Mouse (Mus musculus) embryo, embryonic 10 days (tissue): Measurements from ENCODE around the gene Neurod1.

Experiments used
- DNase-seq: peaks from one replicate; pipeline ENCODE4 v3.0.0-alpha.2; 2015; ENCODE audit warnings: low spot score

Neurod1 gene

DNA sequence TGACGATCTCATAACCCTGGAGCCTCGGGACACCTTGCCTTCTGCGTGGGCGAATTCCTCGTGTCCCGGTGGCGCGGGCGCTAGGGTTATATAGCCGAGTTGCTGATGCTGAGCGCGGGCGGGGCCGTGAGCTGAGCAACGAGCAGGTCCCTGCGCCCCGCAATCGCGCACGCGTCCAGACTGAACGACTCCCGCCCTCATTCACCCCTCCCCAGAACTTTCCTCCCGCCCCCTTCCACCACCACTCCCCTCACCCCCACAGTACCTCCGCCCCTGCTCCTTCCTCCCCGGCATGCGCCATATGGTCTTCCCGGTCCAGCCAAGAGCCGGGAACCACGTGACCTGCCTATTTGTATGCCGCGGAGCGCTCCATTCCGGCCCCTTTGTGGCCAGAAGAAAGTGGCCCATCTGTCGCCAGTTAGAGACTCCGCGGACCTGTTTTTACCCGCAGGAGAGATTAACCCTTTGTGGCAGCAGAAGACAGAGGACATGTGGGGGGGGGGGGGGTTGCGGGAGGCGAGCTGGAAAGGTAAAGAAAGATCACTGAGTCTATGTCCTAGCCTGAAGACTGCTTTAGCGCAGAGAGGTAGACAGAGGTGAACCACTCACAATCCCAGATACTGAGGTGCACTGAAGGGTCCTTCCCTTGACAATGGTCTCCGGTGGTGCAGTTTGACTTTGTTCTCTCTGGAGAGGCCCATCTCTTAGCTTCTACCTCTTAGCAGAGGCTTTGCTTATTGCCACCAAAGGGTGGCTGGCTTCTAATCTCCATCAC lies at the start of gene Neurod1, which contains the start of gene Cerkl:
Gene Neurod1, minus strand, starts transcription at position 177 of the 775 bp plus-strand sequence.
Gene Cerkl, minus strand, starts transcription at position 211 of the 775 bp plus-strand sequence.
- DNase-seq: peak; percentile 90

DNA sequence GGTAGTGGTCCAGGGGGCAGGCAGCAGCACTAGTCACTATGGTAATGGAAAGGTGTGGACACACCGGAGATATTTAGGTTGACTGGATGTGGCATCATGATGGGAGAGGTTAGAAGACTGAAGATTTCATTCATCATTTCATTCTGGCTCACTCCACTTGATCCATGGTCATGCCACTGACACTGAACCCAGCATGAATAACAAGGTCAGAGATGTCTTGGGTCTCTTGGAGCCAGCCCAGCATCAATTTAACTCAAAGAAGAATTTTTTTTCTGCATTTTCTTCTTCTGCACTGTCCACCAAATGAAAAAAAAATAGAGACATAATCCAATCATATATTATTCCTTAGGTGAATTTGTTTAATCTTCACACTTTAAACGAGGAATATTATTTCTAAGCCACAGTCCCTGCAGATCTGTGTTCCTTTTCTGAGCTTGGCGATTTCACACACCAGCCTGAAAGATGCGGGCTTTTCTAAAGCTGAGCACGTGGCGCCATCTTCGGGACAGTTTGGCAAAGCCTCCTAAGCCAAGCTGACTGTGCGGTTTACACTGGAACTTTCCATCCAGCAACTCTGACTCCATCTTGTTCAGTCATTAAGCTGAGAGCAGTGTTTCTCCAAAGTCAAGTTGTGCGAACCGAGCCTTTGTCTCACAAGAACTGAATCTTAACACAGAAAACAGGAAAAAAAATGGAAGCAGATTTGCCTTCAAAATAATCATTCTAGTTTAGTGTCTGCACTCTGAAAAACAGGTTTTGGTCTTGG lies 42.6 kb upstream of the Neurod1 start:
- peak; percentile 93 for DNase-seq

DNA sequence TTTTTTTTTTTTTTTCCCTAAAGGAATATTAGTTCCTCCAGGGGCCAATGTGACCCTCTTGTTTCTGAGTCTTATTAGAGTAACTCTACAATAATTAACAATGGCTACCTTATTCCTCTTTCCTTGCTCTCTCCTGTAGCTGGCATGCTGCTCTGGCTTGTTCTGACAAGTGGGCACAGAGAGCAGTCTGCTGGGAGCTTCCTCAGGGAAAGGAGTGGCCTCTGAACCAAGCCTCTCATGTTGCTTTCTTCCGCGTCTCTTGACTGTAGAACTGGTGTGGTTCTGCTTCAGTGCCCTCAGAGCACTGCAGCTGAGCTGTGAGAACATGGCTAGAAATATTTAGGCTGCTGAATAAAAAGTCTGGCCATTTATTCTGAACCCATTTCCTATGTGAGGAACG lies 28.6 kb upstream of the Neurod1 start:
- no peak for DNase-seq

DNA sequence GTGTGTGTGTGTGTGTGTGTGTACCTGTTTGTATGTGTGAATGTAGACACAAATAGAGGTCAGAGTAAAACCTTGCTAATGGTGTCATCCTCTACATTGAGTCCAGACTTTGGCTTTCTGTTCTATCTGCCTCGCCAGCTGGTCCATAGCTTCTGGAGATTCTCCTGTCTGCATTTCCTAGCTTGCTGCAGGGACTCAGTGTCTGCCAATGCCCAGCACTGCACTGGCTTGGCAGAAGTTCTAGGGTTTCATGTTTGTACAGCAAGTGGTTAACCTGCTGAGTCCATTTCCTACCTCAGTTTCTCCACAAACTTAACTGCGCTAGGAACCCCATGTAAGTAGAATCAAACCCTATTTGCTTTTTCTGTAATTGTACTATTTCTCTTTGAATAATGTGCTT lies 26.0 kb upstream of the Neurod1 start:
- no peak for DNase-seq

DNA sequence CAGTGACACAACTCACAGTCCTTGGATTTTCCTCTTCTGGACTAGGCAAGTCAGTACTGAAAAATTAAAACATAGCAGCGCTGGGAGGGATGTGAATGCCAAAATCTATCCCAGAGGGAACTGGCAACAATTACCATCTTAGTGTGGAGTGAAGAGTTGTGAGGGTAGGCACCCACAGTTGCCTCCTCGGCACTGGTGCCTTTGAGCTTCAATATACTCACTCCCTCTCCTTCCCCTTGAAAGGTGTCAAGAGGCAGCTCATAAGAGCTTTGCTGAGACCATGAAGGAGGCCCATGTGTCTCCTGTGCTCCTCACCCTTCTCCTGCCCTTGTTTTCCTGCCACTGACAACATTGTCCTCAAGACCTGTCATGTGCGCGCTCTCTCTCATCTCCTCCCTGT lies 5.9 kb upstream of the Neurod1 start:
- DNase-seq: no peak

DNA sequence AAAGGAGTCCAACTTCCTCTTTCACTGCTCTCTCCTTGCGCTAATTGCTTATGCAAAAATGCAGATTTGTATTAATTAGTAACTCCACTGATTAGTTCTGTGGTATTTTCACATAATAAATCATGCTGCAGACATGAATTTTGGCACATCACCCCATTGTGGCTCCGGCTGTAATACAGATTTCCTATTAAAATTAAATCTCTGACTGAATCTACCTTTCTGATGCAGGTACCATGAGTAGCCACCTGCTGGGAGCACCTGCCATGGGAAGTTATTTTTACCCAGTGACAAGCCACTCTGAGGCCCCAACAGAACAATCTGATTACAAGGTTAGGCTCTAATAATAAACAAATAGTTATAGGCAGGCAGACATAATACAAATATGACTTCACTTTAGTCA lies 5.3 kb upstream of the Neurod1 start:
- DNase-seq: no peak

DNA sequence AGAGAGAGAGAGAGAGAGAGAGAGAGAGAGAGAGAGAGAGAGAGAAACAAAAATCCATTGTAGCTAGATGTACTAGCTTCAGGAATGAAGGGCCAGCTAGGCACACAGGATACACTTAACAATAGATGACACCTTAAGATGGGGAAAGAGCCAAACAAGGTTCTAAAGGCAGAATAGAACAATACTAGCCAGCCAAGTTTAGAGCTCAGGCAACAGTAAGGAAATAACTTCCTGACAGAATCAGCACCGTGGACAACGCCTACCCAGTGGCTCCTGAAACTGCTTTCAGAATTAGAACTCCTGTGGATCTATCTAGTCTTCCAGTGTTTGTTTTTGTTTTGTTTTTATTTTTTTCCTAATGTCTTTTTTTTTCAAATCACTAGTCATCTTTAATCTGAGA lies 4.0 kb upstream of the Neurod1 start:
- peak; percentile 78 for DNase-seq

DNA sequence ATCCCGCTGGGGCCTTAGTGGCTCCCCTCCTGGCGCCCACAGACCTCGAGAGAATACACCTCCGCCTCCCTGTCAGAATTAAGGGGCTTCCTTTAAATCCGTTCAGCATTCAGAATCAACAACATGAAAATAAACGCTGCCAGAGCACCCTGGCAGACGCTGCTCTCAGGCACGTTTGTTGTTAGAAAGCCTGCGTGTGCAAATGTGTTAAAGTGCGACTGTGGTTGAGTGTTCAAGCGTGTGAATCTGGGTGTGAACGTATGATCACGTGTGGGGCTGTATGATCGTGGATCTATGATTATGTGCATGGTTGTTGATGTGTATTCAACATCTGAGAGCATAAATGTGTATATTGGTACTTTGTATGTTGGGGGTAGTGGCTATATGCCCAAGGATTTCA lies 3.6 kb upstream of the Neurod1 start:
- DNase-seq: no peak

DNA sequence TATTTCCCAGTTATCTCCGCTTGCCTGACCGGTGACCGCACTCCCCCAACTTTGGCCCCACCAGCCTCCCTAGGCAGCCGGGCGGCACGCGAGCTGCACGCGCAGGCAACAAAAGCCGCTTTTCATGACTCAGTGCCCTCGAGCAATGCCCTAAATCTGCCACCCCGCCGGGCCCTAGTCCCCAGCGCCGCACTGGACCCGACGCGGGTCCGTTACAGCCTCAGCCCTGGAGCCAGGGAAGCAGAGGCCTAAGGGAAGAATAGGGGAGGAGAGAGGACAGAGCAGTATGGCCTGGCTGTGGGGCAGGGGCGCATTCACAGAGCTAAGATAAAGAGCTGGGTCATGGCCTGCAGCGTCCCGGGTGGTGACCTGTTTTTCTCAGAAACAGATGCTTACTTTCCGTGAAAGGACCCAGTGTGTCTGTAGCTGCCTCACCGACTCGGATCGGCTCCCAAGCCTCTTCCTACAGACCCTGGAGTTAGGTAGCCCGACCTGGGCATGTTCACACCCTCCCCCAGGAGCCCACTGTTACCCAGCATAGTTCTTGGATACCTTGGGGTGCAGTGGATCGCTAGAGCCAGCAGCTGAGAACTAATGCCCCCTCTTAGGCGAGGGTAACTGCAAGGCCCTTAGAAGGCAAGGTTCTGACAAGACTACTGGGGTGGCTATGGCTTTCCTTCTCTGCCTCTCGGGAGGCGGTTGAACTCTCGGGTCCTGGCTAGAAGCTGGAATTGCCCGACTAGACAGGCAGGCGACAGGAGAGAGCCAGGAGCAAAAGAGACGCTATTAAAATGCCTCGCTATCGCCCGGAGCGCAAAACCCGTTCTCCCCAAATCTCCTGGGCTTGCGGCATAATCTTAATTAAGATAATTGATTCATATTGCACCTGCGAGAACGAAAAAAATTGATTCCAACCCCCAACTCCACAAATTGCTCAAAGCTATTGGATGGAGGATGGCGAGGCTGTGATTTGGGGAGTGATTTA lies 2.8 kb upstream of the Neurod1 start:
- peak; percentile 77 for DNase-seq

DNA sequence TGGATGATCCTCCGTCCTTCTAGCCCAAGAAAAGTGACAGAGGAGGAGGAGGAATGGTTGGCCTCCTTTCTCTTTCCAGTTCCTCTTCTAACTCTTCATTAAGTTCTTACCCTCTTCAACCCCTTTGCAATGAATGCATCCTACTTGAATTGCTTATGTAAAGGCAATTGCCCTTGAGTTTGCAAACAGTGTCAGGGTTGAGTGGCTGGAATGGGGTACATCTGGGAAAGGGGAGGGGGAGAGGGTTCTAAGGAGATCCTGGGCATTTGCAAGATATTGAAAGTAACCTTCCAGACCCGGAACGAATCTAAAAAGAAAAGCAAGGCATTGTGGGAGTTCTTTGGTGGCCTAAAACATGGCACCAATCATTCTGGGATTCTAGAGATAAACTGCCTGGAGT lies 1.4 kb upstream of the Neurod1 start:
- peak; percentile 8 for DNase-seq

DNA sequence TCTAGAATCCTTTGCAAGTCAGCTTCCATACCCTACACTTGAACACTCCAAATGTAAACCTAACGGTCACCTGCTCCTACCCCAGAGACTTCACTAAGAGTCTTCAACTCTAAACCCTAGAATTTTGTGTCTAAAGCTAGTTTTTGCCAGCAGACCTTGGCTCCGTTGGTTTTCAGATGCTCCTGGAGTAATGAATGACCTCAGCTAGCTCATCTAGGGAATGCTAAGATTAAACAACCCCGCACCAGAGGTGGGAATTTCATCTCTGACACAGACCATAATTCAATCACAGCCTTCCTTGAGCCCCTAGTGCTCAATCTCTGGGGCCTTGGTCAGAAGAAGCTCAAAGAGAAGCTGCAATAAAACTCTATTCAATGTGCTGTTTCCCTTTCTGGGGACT lies 883 bp upstream of the Neurod1 start:
- no peak for DNase-seq

DNA sequence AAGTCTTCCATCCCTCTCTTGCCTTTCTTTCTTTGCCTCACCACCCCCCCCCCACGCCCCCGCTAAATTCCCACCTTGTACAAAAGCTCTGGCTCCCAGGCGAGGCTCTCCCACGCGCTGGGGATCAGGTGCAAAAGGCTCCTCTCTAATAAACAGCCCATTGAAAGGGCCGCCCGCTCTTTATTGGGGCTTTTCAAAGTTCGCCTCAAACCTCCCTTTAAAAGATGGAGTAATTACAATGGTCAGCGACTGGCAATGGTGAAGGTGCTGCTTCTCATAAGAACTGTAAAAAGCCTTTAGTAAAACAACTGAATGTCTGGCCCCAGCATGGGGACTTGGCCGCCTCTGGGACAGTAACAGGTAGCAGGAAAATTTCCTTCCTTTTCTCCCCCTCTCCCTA lies 905 bp downstream of the Neurod1 start:
- DNase-seq: peak; percentile 4

DNA sequence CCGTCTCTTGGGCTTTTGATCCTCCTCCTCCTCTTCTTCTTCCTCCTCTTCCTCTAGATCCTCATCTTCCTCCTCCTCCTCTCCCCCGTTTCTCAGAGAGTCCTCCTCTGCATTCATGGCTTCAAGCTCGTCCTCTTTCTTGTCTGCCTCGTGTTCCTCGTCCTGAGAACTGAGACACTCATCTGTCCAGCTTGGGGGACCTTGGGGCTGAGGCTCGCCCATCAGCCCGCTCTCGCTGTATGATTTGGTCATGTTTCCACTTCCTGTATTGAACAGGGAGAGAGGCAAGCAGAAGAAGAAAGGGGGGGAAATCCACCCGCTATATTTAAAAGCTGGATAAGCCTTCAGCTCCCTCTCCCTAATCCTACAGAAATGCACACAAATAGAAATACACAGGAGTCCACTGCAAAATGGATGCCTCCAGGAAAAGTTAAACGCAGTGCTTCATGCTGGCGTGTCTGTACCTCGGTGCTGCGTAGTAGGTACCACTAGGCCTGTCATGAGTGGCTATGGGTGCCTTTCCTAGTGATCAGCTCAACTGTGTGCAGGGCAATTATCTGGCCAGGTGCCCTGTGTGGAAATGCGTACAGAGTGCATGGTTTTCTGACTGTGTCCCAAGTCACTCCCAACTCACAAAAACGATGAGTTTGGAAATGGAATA lies 1.6 kb downstream of the Neurod1 start:
- DNase-seq: no peak

DNA sequence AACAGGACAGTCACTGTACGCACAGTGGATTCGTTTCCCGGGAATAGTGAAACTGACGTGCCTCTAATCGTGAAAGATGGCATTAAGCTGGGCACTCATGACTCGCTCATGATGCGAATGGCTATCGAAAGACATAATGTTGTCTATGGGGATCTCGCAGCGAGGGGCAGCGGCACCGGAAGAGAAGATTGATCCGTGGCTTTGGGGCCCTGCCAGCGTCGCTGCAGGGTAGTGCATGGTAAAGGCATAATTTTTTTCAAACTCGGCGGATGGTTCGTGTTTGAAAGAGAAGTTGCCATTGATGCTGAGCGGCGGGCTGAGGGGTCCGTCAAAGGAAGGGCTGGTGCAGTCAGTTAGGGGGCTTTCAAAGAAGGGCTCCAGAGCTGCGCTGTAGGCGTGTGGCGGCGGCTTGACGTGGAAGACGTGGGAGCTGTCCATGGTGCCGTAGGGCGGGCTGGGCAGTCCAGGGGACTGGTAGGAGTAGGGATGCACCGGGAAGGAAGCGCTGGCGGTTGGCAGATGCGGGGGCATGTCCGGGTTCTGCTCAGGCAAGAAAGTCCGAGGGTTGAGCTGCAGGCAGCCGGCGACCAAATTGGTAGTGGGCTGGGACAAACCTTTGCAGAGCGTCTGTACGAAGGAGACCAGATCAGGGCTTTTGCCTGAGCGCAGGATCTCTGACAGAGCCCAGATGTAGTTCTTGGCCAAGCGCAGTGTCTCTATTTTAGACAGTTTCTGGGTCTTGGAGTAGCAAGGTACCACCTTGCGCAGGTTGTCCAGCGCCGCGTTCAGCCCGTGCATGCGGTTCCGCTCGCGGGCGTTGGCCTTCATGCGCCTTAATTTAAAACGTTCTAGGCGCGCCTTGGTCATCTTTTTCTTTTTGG lies 2.4 kb downstream of the Neurod1 start:
- peak; percentile 95 for DNase-seq

DNA sequence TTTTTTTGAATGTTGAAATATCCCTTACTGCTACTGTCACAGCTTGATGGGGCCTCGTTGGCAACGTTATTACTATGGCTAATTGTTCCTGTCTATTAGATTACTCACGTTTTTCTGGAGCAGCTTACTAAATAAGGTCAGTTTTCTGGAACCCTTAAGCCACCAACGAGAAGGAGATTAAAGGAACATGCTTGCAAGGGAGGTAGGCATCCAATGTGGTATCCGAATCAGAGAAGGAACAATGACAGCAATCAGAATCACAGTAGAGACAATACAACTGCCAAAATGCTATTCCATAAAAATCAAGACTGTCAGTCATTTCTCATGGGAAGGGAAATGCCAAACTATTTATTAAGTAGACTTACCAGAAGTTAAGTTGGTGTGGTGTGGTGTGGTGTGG lies 5.1 kb downstream of the Neurod1 start:
- DNase-seq: no peak

DNA sequence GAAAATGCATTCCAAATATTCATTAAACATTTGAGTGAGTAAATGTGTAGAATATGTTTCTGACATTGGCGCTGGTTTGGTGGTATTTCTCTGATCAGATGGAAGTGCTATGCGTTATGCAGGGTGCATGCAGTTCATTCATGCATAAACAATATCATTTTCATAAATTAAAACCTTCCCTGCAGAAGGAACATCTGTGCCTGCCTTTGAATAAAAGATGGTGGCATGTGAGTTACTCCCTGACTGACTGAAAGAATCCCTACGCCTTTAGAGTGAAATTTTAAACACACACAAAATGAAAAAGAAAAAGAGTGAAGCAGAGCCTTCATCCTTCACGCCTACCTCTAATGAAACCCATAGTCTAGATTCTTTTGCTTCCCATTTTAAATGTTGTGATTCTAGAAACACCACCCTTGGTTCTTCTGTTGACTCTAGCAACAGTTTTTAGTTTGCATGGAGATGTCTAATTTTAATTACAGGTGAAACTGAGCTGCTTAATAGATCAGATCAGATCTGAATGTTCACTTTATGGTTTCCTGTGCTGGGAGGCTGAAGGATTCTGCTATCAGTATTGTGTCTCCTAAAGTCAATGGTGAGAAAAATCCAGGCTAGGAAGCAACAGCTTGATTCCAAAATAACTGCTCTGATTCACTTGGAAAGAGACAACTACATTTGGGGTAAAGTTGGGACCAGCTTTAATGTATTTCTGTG lies 5.7 kb downstream of the Neurod1 start:
- DNase-seq: no peak

DNA sequence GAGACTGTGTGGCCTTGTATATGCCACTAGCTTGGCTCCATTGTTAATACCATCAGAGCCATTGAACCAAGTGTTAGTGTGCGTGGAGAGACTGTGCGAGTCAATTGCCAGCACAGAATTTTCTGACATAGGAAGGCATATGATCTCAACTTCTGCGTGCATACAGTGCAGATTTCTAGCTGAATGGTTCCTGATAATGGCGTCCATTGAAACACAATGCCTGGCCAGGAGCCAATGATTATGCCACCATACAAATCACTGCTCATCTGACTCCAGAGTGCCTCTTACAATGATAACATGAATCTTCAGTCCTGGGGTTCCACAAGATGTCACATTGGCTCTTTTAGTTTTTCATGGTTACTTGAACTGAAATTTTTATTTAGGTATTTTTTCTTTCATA lies 7.2 kb downstream of the Neurod1 start:
- DNase-seq: no peak

DNA sequence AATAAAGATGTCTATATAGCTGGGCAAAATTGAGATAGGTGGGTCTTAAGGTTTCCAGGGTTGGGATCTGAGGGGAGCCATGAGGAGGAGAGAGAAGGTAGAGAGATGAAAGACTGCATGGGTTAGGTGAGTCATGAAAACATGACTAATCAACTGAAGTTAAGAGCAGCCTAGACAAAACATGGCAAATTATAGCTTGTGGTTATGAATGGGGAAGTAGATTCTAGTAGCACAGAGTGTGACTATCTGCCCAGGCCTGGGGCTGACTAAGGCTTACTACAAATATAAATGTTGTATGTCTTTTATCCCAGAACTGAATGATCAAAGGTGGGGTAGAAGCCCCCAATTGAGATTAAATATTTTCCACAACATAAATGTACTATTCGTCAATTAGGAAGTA lies 9.4 kb downstream of the Neurod1 start:
- DNase-seq: no peak

DNA sequence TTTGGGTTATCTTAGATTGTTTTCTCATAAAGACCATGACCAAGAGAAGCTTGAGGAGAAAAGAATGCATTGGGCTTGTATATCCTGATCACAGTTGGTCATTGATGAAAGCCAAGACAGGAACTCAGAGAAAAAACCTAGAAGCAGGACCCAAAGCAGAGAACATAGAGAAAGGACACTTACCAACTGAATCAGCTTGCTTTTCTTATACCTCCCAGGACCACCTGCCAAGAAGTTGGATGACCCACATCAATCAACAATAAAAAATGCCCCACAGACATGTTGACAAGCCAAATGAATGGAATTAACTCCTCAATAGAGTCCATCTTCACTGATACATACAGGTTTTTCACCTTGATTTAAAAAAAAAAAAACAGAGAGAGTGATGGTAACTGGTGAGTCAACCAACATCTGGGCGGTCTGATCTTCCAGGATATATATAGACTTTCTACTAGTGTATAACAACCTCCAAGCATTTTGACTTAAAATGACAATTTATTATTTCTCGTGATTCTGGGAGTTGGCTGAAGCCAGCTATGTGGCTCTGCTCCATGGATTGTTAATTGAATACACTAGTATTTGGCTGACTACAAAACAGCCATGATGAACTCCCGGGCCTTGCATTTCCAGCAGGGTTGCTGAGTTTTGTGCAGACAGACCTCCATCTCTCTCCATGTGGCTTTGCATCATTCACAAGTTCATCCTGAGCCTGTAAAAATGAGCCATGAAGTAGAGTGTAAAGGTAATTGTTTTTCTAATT lies 12.5 kb downstream of the Neurod1 start:
- DNase-seq: no peak
